Mouse (Mus musculus): ENCODE results near the gene Plxna1. TPM values are rescaled to one million over a fixed set of nuclear protein-coding genes. Genes with fewer than 3 reads are reported as not detected.

The Plxna1 gene
- polyA plus RNA-seq, 1 experiment from 2014 or later: 17.3 TPM

- ATAC-seq (ENCODE audit: insufficient number of reproducible peaks, insufficient read depth, low FRiP score, low read depth): no peak
- no peak overlapping the region for H3K4me2 ChIP-seq (replicated peaks; ENCODE audit: low read depth, low read length)
- H3K36me3 ChIP-seq (ENCODE audit: control insufficient read depth, insufficient read depth, low read length): no peaks in the 10 kb centered on the region
- H3K9me3 ChIP-seq (ENCODE audit: control insufficient read depth, low read depth, low read length): no peaks in the 10 kb centered on the region
- 69% methylated on average over 2 of the region's 2 CpGs for WGBS
- no peak overlapping the region for H3K9ac ChIP-seq (replicated peaks; ENCODE audit: low read depth, low read length)
- H3K4me3 ChIP-seq (ENCODE audit: low read depth, low read length): no peak overlapping the region
- H3K27me3 ChIP-seq (ENCODE audit: control insufficient read depth, insufficient read depth, low read length): no peaks in the 10 kb centered on the region
- no peak overlapping the region for H3K27ac ChIP-seq (ENCODE audit: low read length)
- no peaks in the 10 kb centered on the region for H3K4me1 ChIP-seq (ENCODE audit: control insufficient read depth, insufficient read depth, low read length)
Measured at GRCm38 (mm10) chr6:89378264-89378663, 15.8 kb upstream of the Plxna1 start.

GRCm38 (mm10) chr6:89368812-89369211, 6.4 kb upstream of the Plxna1 start:
- Histone ChIP-seq H3K9ac (replicated peaks; ENCODE audit: low read depth, low read length) (no peak overlapping the region), H3K27ac (ENCODE audit: low read length) (no peak overlapping the region)

GRCm38 (mm10) chr6:89364342-89364741, 1.9 kb upstream of the Plxna1 start:
- no peaks in the 10 kb centered on the region for H3K27me3 ChIP-seq (ENCODE audit: control insufficient read depth, insufficient read depth, low read length)
- ATAC-seq (ENCODE audit: insufficient number of reproducible peaks, insufficient read depth, low FRiP score, low read depth): no peak
- no peaks in the 10 kb centered on the region; the same call in 1 of the 2 replicates for H3K9me3 ChIP-seq (ENCODE audit: control insufficient read depth, low read depth, low read length)
- no peak overlapping the region for H3K9ac ChIP-seq (replicated peaks; ENCODE audit: low read depth, low read length)
- WGBS: 63% methylated on average over 3 of the region's 3 CpGs
- H3K27ac ChIP-seq (ENCODE audit: low read length): no peak overlapping the region
- no peaks in the 10 kb centered on the region for H3K36me3 ChIP-seq (ENCODE audit: control insufficient read depth, insufficient read depth, low read length)
- no peak overlapping the region for H3K4me2 ChIP-seq (replicated peaks; ENCODE audit: low read depth, low read length)
- no peak overlapping the region for H3K4me3 ChIP-seq (ENCODE audit: low read depth, low read length)
- peaks cover 16% of the 10 kb centered on the region for H3K4me1 ChIP-seq (ENCODE audit: control insufficient read depth, insufficient read depth, low read length)

More at GRCm38 (mm10) chr6:89368812-89369211, 6.4 kb upstream of the Plxna1 start:
- Histone ChIP-seq H3K4me1 (ENCODE audit: control insufficient read depth, insufficient read depth, low read length) (no peaks in the 10 kb centered on the region), H3K36me3 (ENCODE audit: control insufficient read depth, insufficient read depth, low read length) (no peaks in the 10 kb centered on the region), H3K27me3 (ENCODE audit: control insufficient read depth, insufficient read depth, low read length) (no peaks in the 10 kb centered on the region), H3K4me2 (replicated peaks; ENCODE audit: low read depth, low read length) (no peak overlapping the region), H3K4me3 (ENCODE audit: low read depth, low read length) (no peak overlapping the region), H3K9me3 (ENCODE audit: control insufficient read depth, low read depth, low read length) (no peaks in the 10 kb centered on the region; the same call in 1 of the 2 replicates)
- no peak for ATAC-seq (ENCODE audit: insufficient number of reproducible peaks, insufficient read depth, low FRiP score, low read depth)

GRCm38 (mm10) chr6:89363107-89363451, 659 bp upstream of the Plxna1 start:
- ATAC-seq (ENCODE audit: insufficient number of reproducible peaks, insufficient read depth, low FRiP score, low read depth): no peak
- WGBS: 5% methylated on average over 16 of the region's 16 CpGs
- H3K4me3 ChIP-seq (ENCODE audit: low read depth, low read length): peak overlapping the region; percentile 94

GRCm38 (mm10) chr6:89361418-89362280, 771 bp downstream of the Plxna1 start:
- under 1% methylated on average over 75 of the region's 80 CpGs for WGBS
- H3K27ac ChIP-seq (ENCODE audit: low read length): peak overlapping the region; percentile 67
- H3K9ac ChIP-seq (replicated peaks; ENCODE audit: low read depth, low read length): peak overlapping the region; percentile 97
- peaks cover 27% of the 10 kb centered on the region for H3K4me1 ChIP-seq (ENCODE audit: control insufficient read depth, insufficient read depth, low read length)
- no peaks in the 10 kb centered on the region for H3K27me3 ChIP-seq (ENCODE audit: control insufficient read depth, insufficient read depth, low read length)
- peak overlapping the region; percentile 95 for H3K4me2 ChIP-seq (replicated peaks; ENCODE audit: low read depth, low read length)
- H3K4me3 ChIP-seq (ENCODE audit: low read depth, low read length): peak overlapping the region; percentile 94
- peak; percentile 38; the same call in 1 of the 2 replicates for ATAC-seq (ENCODE audit: insufficient number of reproducible peaks, insufficient read depth, low FRiP score, low read depth)
- no peaks in the 10 kb centered on the region for H3K9me3 ChIP-seq (ENCODE audit: control insufficient read depth, low read depth, low read length)
- H3K36me3 ChIP-seq (ENCODE audit: control insufficient read depth, insufficient read depth, low read length): peaks cover 7% of the 10 kb centered on the region

More at GRCm38 (mm10) chr6:89363107-89363451, 659 bp upstream of the Plxna1 start:
- no peaks in the 10 kb centered on the region for H3K36me3 ChIP-seq (ENCODE audit: control insufficient read depth, insufficient read depth, low read length)
- peaks cover 27% of the 10 kb centered on the region for H3K4me1 ChIP-seq (ENCODE audit: control insufficient read depth, insufficient read depth, low read length)
- H3K27me3 ChIP-seq (ENCODE audit: control insufficient read depth, insufficient read depth, low read length): no peaks in the 10 kb centered on the region
- H3K9me3 ChIP-seq (ENCODE audit: control insufficient read depth, low read depth, low read length): no peaks in the 10 kb centered on the region; the same call in 1 of the 2 replicates
- no peak overlapping the region for H3K27ac ChIP-seq (ENCODE audit: low read length)
- peak overlapping the region; percentile 36 for H3K9ac ChIP-seq (replicated peaks; ENCODE audit: low read depth, low read length)
- H3K4me2 ChIP-seq (replicated peaks; ENCODE audit: low read depth, low read length): peak overlapping the region; percentile 95

GRCm38 (mm10) chr6:89360709-89361417, 1.6 kb downstream of the Plxna1 start:
- ATAC-seq (ENCODE audit: insufficient number of reproducible peaks, insufficient read depth, low FRiP score, low read depth): no peak; the same call in 1 of the 2 replicates
- H3K4me2 ChIP-seq (replicated peaks; ENCODE audit: low read depth, low read length): peak overlapping the region; percentile 95
- no peak overlapping the region for H3K27ac ChIP-seq (ENCODE audit: low read length)
- no peaks in the 10 kb centered on the region for H3K27me3 ChIP-seq (ENCODE audit: control insufficient read depth, insufficient read depth, low read length)
- 55% methylated on average over 8 of the region's 8 CpGs for WGBS
- peaks cover 13% of the 10 kb centered on the region for H3K36me3 ChIP-seq (ENCODE audit: control insufficient read depth, insufficient read depth, low read length)
- peak overlapping the region; percentile 94 for H3K4me3 ChIP-seq (ENCODE audit: low read depth, low read length)
- peaks cover 29% of the 10 kb centered on the region for H3K4me1 ChIP-seq (ENCODE audit: control insufficient read depth, insufficient read depth, low read length)
- H3K9ac ChIP-seq (replicated peaks; ENCODE audit: low read depth, low read length): peak overlapping the region; percentile 97; the same call in 1 of the 2 replicates
- no peaks in the 10 kb centered on the region for H3K9me3 ChIP-seq (ENCODE audit: control insufficient read depth, low read depth, low read length)

GRCm38 (mm10) chr6:89359771-89360708, 2.4 kb downstream of the Plxna1 start:
- WGBS: 53% methylated on average over 20 of the region's 20 CpGs
- H3K9ac ChIP-seq (replicated peaks; ENCODE audit: low read depth, low read length): 0 out of 2 replicates have a peak overlapping the region, but pooled peaks have one; percentile 0
- no peak for ATAC-seq (ENCODE audit: insufficient number of reproducible peaks, insufficient read depth, low FRiP score, low read depth)
- peak overlapping the region; percentile 94; the same call in 1 of the 2 replicates for H3K4me3 ChIP-seq (ENCODE audit: low read depth, low read length)
- peak overlapping the region; percentile 95 for H3K4me2 ChIP-seq (replicated peaks; ENCODE audit: low read depth, low read length)
- peaks cover 13% of the 10 kb centered on the region for H3K36me3 ChIP-seq (ENCODE audit: control insufficient read depth, insufficient read depth, low read length)
- H3K27ac ChIP-seq (ENCODE audit: low read length): peak overlapping the region; percentile 12; the same call in 1 of the 2 replicates
- no peaks in the 10 kb centered on the region for H3K27me3 ChIP-seq (ENCODE audit: control insufficient read depth, insufficient read depth, low read length)
- H3K9me3 ChIP-seq (ENCODE audit: control insufficient read depth, low read depth, low read length): no peaks in the 10 kb centered on the region
- peaks cover 30% of the 10 kb centered on the region for H3K4me1 ChIP-seq (ENCODE audit: control insufficient read depth, insufficient read depth, low read length)
